Mouse (Mus musculus) neutrophil, adult 83 days (primary cell): ENCODE measurements around the gene Vmn2r34. TPM values are rescaled to one million over a fixed set of nuclear protein-coding genes. Genes with fewer than 3 reads are reported as not detected.

Source experiments
- total RNA-seq, 2 experiments: library from RNA; stranded (reverse); gene quantifications; one replicate each; pipeline ENCODE4 v1.2.4; 2023

Vmn2r34 gene
- not detected for total RNA-seq

DNA sequence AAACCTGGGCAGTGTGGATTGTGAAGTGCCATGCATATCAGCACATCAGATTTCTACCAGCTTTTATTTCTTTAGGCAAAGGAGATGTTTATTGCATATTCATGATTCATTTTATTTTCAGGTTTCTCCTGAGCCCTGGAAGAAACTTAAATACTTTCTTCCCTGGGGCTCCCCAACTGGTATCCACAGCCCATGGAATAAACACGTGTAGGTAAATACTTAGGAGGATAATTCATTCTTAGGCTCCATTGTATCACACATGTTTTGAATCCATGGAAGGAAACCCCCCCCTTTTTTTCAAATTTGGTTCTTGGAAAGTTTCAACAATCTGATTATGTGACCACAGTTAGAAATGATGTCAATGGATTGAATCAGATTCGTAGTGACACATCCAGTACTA is at the start of gene Vmn2r34:
TSS of gene Vmn2r34 (minus strand) at position 101 of the 400 bp plus-strand sequence.

Other genes starting within 250 kb of the Vmn2r34 start
- gene Vmn2r32, start 209.5 kb downstream of the Vmn2r34 start, total RNA-seq: not detected
- not detected for gene Vmn2r33, start 122.7 kb downstream of the Vmn2r34 start, total RNA-seq
- gene Vmn2r35, start 130.4 kb upstream of the Vmn2r34 start, total RNA-seq: not detected
- gene Vmn2r36, start 213.0 kb upstream of the Vmn2r34 start, total RNA-seq: not detected